Mouse (Mus musculus): ENCODE measurements around the gene Lpcat1.

The Lpcat1 gene

GRCm38 (mm10) chr13:73441686-73442085, 25.3 kb upstream of the Lpcat1 start:
- no peak for TF ChIP-seq GATA4 (IDR thresholded peaks at IDR 0.05; ENCODE audit: insufficient replicate concordance, low read length)

GRCm38 (mm10) chr13:73442431-73442830, 24.6 kb upstream of the Lpcat1 start:
- no peak for TF ChIP-seq GATA4 (IDR thresholded peaks at IDR 0.05; ENCODE audit: insufficient replicate concordance, low read length)

GRCm38 (mm10) chr13:73443093-73443821, 23.7 kb upstream of the Lpcat1 start:
- no peak for TF ChIP-seq GATA4 (IDR thresholded peaks at IDR 0.05; ENCODE audit: insufficient replicate concordance, low read length)

GRCm38 (mm10) chr13:73445087-73445486, 21.9 kb upstream of the Lpcat1 start:
- TF ChIP-seq GATA4 (IDR thresholded peaks at IDR 0.05; ENCODE audit: insufficient replicate concordance, low read length): no peak

- TF ChIP-seq GATA4 (IDR thresholded peaks at IDR 0.05; ENCODE audit: insufficient replicate concordance, low read length): no peak
Observed at GRCm38 (mm10) chr13:73446076-73446475, 20.9 kb upstream of the Lpcat1 start.

GRCm38 (mm10) chr13:73446494-73446893, 20.5 kb upstream of the Lpcat1 start:
- TF ChIP-seq GATA4 (IDR thresholded peaks at IDR 0.05; ENCODE audit: insufficient replicate concordance, low read length): no peak

GRCm38 (mm10) chr13:73446943-73447342, 20.1 kb upstream of the Lpcat1 start:
- TF ChIP-seq GATA4 (IDR thresholded peaks at IDR 0.05; ENCODE audit: insufficient replicate concordance, low read length): no peak

- no peak for TF ChIP-seq GATA4 (IDR thresholded peaks at IDR 0.05; ENCODE audit: insufficient replicate concordance, low read length)
Observed at GRCm38 (mm10) chr13:73447478-73447877, 19.5 kb upstream of the Lpcat1 start.

- TF ChIP-seq GATA4 (IDR thresholded peaks at IDR 0.05; ENCODE audit: insufficient replicate concordance, low read length): no peak
Observed at GRCm38 (mm10) chr13:73448201-73448600, 18.8 kb upstream of the Lpcat1 start.

- TF ChIP-seq GATA4 (IDR thresholded peaks at IDR 0.05; ENCODE audit: insufficient replicate concordance, low read length): no peak
Observed at GRCm38 (mm10) chr13:73448723-73449122, 18.3 kb upstream of the Lpcat1 start.

- TF ChIP-seq GATA4 (IDR thresholded peaks at IDR 0.05; ENCODE audit: insufficient replicate concordance, low read length): no peak
Observed at GRCm38 (mm10) chr13:73453503-73454217, 13.3 kb upstream of the Lpcat1 start.

- TF ChIP-seq GATA4 (IDR thresholded peaks at IDR 0.05; ENCODE audit: insufficient replicate concordance, low read length): no peak
Observed at GRCm38 (mm10) chr13:73455328-73455727, 11.7 kb upstream of the Lpcat1 start.

- TF ChIP-seq GATA4 (IDR thresholded peaks at IDR 0.05; ENCODE audit: insufficient replicate concordance, low read length): no peak
Observed at GRCm38 (mm10) chr13:73457301-73457700, 9.7 kb upstream of the Lpcat1 start.

- no peak for TF ChIP-seq GATA4 (IDR thresholded peaks at IDR 0.05; ENCODE audit: insufficient replicate concordance, low read length)
Observed at GRCm38 (mm10) chr13:73457741-73458140, 9.3 kb upstream of the Lpcat1 start.

GRCm38 (mm10) chr13:73458719-73459118, 8.3 kb upstream of the Lpcat1 start:
- no peak for TF ChIP-seq GATA4 (IDR thresholded peaks at IDR 0.05; ENCODE audit: insufficient replicate concordance, low read length)

- no peak for TF ChIP-seq GATA4 (IDR thresholded peaks at IDR 0.05; ENCODE audit: insufficient replicate concordance, low read length)
Observed at GRCm38 (mm10) chr13:73459189-73459850, 7.7 kb upstream of the Lpcat1 start.

Measured in liver, adult (tissue).